Mouse (Mus musculus) heart, adult 2 months (tissue): Measurements from ENCODE around the gene Gm42372.

Experiments
- CTCF ChIP-seq: fragments of 200-600 bp; IDR thresholded peaks from 2 replicates; pipeline ENCODE4 v1.8.1; 2022; ENCODE audit warnings: antibody characterized with exemption, mild to moderate bottlenecking, moderate library complexity
- POLR2A ChIP-seq: fragments of 200-500 bp; IDR thresholded peaks from 2 replicates; pipeline ENCODE4 v1.6.1; 2011; ENCODE audit warnings: mild to moderate bottlenecking, low read depth, low read length, control low read depth; ENCODE audit not compliant: insufficient read depth

GRCm38 (mm10) chr7:16937312-16937711 lies 45.6 kb upstream of the Gm42372 start:
- no peak for TF ChIP-seq POLR2A
- peak; percentile 61 for TF ChIP-seq CTCF
